Mouse (Mus musculus): Measurements from ENCODE around the gene Ddx6. TPM values are rescaled to one million over a fixed set of nuclear protein-coding genes. Genes with fewer than 3 reads are reported as not detected.

The Ddx6 gene
- polyA plus RNA-seq, 1 experiment, result 60.7 TPM

GRCm38 (mm10) chr9:44678288-44678871 is 73.7 kb downstream of the Ddx6 start:
- no peaks in the 10 kb centered on the region for H3K4me1 ChIP-seq (ENCODE audit: control insufficient read depth, insufficient read depth, insufficient read length, low read length)
- no peak overlapping the region for H3K27ac ChIP-seq (replicated peaks; ENCODE audit: low read depth, low read length)
- H3K4me3 ChIP-seq (ENCODE audit: insufficient read depth, low read depth, low read length), result no peak overlapping the region

GRCm38 (mm10) chr9:44679565-44679964 is 74.9 kb downstream of the Ddx6 start:
- H3K4me1 ChIP-seq (ENCODE audit: control insufficient read depth, insufficient read depth, insufficient read length, low read length), result no peaks in the 10 kb centered on the region
- H3K27ac ChIP-seq (replicated peaks; ENCODE audit: low read depth, low read length), result no peak overlapping the region
- no peak overlapping the region for H3K4me3 ChIP-seq (ENCODE audit: insufficient read depth, low read depth, low read length)

GRCm38 (mm10) chr9:44683046-44683445 is 78.4 kb downstream of the Ddx6 start:
- H3K4me1 ChIP-seq (ENCODE audit: control insufficient read depth, insufficient read depth, insufficient read length, low read length), result peaks cover 5% of the 10 kb centered on the region; the same call in 1 of the 2 replicates
- no peak overlapping the region for H3K27ac ChIP-seq (replicated peaks; ENCODE audit: low read depth, low read length)
- H3K4me3 ChIP-seq (ENCODE audit: insufficient read depth, low read depth, low read length), result no peak overlapping the region

GRCm38 (mm10) chr9:44685346-44686330 is 80.9 kb downstream of the Ddx6 start:
- no peak overlapping the region; the same call in 1 of the 2 replicates for H3K4me3 ChIP-seq (ENCODE audit: insufficient read depth, low read depth, low read length)
- H3K4me1 ChIP-seq (ENCODE audit: control insufficient read depth, insufficient read depth, insufficient read length, low read length), result peaks cover 5% of the 10 kb centered on the region; the same call in 1 of the 2 replicates
- H3K27ac ChIP-seq (replicated peaks; ENCODE audit: low read depth, low read length), result peak overlapping the region; percentile 25; the same call in 1 of the 2 replicates

GRCm38 (mm10) chr9:44686638-44687037 is 81.9 kb downstream of the Ddx6 start:
- H3K27ac ChIP-seq (replicated peaks; ENCODE audit: low read depth, low read length), result peak overlapping the region; percentile 32; the same call in 1 of the 2 replicates
- no peak overlapping the region for H3K4me3 ChIP-seq (ENCODE audit: insufficient read depth, low read depth, low read length)
- H3K4me1 ChIP-seq (ENCODE audit: control insufficient read depth, insufficient read depth, insufficient read length, low read length), result peaks cover 12% of the 10 kb centered on the region

- Histone ChIP-seq H3K4me3 (ENCODE audit: insufficient read depth, low read depth, low read length) (no peak overlapping the region), H3K4me1 (ENCODE audit: control insufficient read depth, insufficient read depth, insufficient read length, low read length) (peaks cover 17% of the 10 kb centered on the region), H3K27ac (replicated peaks; ENCODE audit: low read depth, low read length) (no peak overlapping the region)
Observed at GRCm38 (mm10) chr9:44688013-44688412, 83.3 kb downstream of the Ddx6 start.

Other genes starting within 250 kb of the Ddx6 start
- gene Vps11, start 243.2 kb upstream of the Ddx6 start, polyA plus RNA-seq (2012; ENCODE audit: insufficient read depth, insufficient read length, missing spikeins), result 19.2 and 25.3 TPM in 2 replicates
- gene Hyou1, start 225.4 kb upstream of the Ddx6 start, polyA plus RNA-seq (2012; ENCODE audit: insufficient read depth, insufficient read length, missing spikeins), result 30.8 and 42.2 TPM in 2 replicates
- gene Slc37a4, start 208.0 kb upstream of the Ddx6 start, polyA plus RNA-seq (2012; ENCODE audit: insufficient read depth, insufficient read length, missing spikeins), result 19.2 and 21.2 TPM in 2 replicates
- gene Rps25, start 197.8 kb upstream of the Ddx6 start, polyA plus RNA-seq (2012; ENCODE audit: insufficient read depth, insufficient read length, missing spikeins), result 1,821 and 1,946 TPM in 2 replicates
- 112 and 145 TPM in 2 replicates for gene Trappc4, start 197.3 kb upstream of the Ddx6 start, polyA plus RNA-seq (2012; ENCODE audit: insufficient read depth, insufficient read length, missing spikeins)
- gene Ccdc84, start 186.3 kb upstream of the Ddx6 start, polyA plus RNA-seq (2012; ENCODE audit: insufficient read depth, insufficient read length, missing spikeins), result 7.3 and 11.1 TPM in 2 replicates
- gene Foxr1, start 163.8 kb upstream of the Ddx6 start, polyA plus RNA-seq (2012; ENCODE audit: insufficient read depth, insufficient read length, missing spikeins), result not detected in 2 replicates
- gene Upk2, start 149.9 kb upstream of the Ddx6 start, polyA plus RNA-seq (2012; ENCODE audit: insufficient read depth, insufficient read length, missing spikeins), result not detected in 2 replicates
- gene Bcl9l, start 122.1 kb upstream of the Ddx6 start, polyA plus RNA-seq (2012; ENCODE audit: insufficient read depth, insufficient read length, missing spikeins), result 19.2 and 24.4 TPM in 2 replicates
- not detected in 2 replicates for gene Cxcr5, start 43.0 kb upstream of the Ddx6 start, polyA plus RNA-seq (2012; ENCODE audit: insufficient read depth, insufficient read length, missing spikeins)
- gene Treh, start 68.3 kb downstream of the Ddx6 start, polyA plus RNA-seq (2012; ENCODE audit: insufficient read depth, insufficient read length, missing spikeins), result not detected in 2 replicates
- 19.6 and 27.6 TPM in 2 replicates for gene Phldb1, start 130.3 kb downstream of the Ddx6 start, polyA plus RNA-seq (2012; ENCODE audit: insufficient read depth, insufficient read length, missing spikeins)
- gene Arcn1, start 163.0 kb downstream of the Ddx6 start, polyA plus RNA-seq (2012; ENCODE audit: insufficient read depth, insufficient read length, missing spikeins), result 68.4 and 96.1 TPM in 2 replicates
- gene Ift46, start 163.0 kb downstream of the Ddx6 start, polyA plus RNA-seq (2012; ENCODE audit: insufficient read depth, insufficient read length, missing spikeins), result 28.3 and 47.4 TPM in 2 replicates
- gene Tmem25, start 194.4 kb downstream of the Ddx6 start, polyA plus RNA-seq (2012; ENCODE audit: insufficient read depth, insufficient read length, missing spikeins), result 1.1 and 1.5 TPM in 2 replicates
- gene Ttc36, start 198.2 kb downstream of the Ddx6 start, polyA plus RNA-seq (2012; ENCODE audit: insufficient read depth, insufficient read length, missing spikeins), result 2.4 TPM in 1 of 2 replicates, not detected in the other